Mouse (Mus musculus): ENCODE results near the gene Try10.
"Not testable (repeated sequence)": the region's sequence is repeated elsewhere in the genome, so short reads cannot be mapped to it uniquely, and the experiment has no call there.

The Try10 gene

GRCm38 (mm10) chr6:41353932-41354331 lies at the start of gene Try10:
Try10 (plus strand) TSS chr6:41354105.
- DNase-seq (ENCODE audit: low spot score) = no peak

- not testable (repeated sequence) for DNase-seq (ENCODE audit: low spot score)
Measured at GRCm38 (mm10) chr6:41316741-41317140, 37.2 kb upstream of the Try10 start, which contains the start of gene Try5. Try5 (minus strand) TSS chr6:41316841.

GRCm38 (mm10) chr6:41373772-41374171 lies 19.9 kb downstream of the Try10 start:
- not testable (repeated sequence) for DNase-seq (ENCODE audit: low spot score)

- DNase-seq (ENCODE audit: low spot score) = not testable (repeated sequence)
Measured at GRCm38 (mm10) chr6:41377578-41377977, 23.7 kb downstream of the Try10 start, which contains the start of gene Prss3. Prss3 (minus strand) TSS chr6:41377678.

- DNase-seq (ENCODE audit: low spot score) = no peak
Measured at GRCm38 (mm10) chr6:41386781-41387180, 32.9 kb downstream of the Try10 start.

GRCm38 (mm10) chr6:41391640-41392039 lies 37.7 kb downstream of the Try10 start:
- DNase-seq (ENCODE audit: low spot score) = not testable (repeated sequence)

- not testable (repeated sequence) for DNase-seq (ENCODE audit: low spot score)
Measured at GRCm38 (mm10) chr6:41392056-41392455, 38.2 kb downstream of the Try10 start, which contains the start of gene Gm5771. Gm5771 (plus strand) TSS chr6:41392356.

Measured in c-Kit-positive CD71-positive TER-119-positive erythroid progenitor cells, embryonic 14.5 days (primary cell).